Mouse (Mus musculus) MEL (cell line): ENCODE measurements around the gene Crip2. TPM values are rescaled to one million over a fixed set of nuclear protein-coding genes. Genes with fewer than 3 reads are reported as not detected.

Experiments used
- DNase-seq: peaks from one replicate; pipeline ENCODE4 v3.0.0; 2011; ENCODE audit warnings: low read depth, low spot score
- H3K27ac ChIP-seq: 2 replicates; pipeline ENCODE4 v1.5.1; 2012; ENCODE audit warnings: low read depth, mild to moderate bottlenecking, control low read depth, low read length, moderate library complexity; ENCODE audit not compliant: control insufficient read depth
- H3K27me3 ChIP-seq, 2 experiments: fragments of 150-350 bp in 1 of 2; sonication (generic) in 1 of 2; 2 replicates each; pipeline ENCODE4 v1.6.1; 2012; ENCODE audit warnings: low read length in 2 of 2, mild to moderate bottlenecking in 2 of 2, improper control_type of control experiment in 1 of 2, moderate library complexity in 1 of 2; ENCODE audit not compliant: insufficient read depth in 2 of 2, control insufficient read depth in 1 of 2
- H3K36me3 ChIP-seq, 2 experiments: 2 replicates each; pipeline ENCODE4 v1.6.1; 2012 to 2014; ENCODE audit warnings: low read length in 2 of 2, improper control_type of control experiment in 1 of 2, inconsistent platforms in 1 of 2, mild to moderate bottlenecking in 1 of 2; ENCODE audit not compliant: insufficient read depth in 2 of 2, control insufficient read depth in 1 of 2
- H3K4me1 ChIP-seq, 2 experiments: fragments of 150-350 bp in 1 of 2; sonication (generic) in 1 of 2; 2 replicates each; pipeline ENCODE4 v1.6.1; 2012; ENCODE audit warnings: low read length in 2 of 2, improper control_type of control experiment in 1 of 2, mild to moderate bottlenecking in 1 of 2; ENCODE audit not compliant: insufficient read depth in 2 of 2, control insufficient read depth in 1 of 2
- H3K4me3 ChIP-seq, 2 experiments: fragments of 150-350 bp in 1 of 2; sonication (generic) in 1 of 2; 2 replicates each; pipeline ENCODE4 v1.5.1; 2012; ENCODE audit warnings: low read depth in 2 of 2, low read length in 2 of 2, mild to moderate bottlenecking in 2 of 2, moderate library complexity in 2 of 2, control low read depth in 1 of 2, improper control_type of control experiment in 1 of 2; ENCODE audit not compliant: control insufficient read depth in 1 of 2, insufficient read depth in 1 of 2
- H3K79me2 ChIP-seq: 2 replicates; pipeline ENCODE4 v1.6.1; 2012; ENCODE audit warnings: mild to moderate bottlenecking, low read length, moderate library complexity; ENCODE audit not compliant: control insufficient read depth, poor library complexity, insufficient read depth
- H3K9ac ChIP-seq: 2 replicates; pipeline ENCODE4 v1.6.1; 2012; ENCODE audit warnings: low read depth, mild to moderate bottlenecking, control low read depth, low read length, moderate library complexity; ENCODE audit not compliant: control insufficient read depth, poor library complexity, severe bottlenecking
- H3K9me3 ChIP-seq: fragments of 150-350 bp; sonication (generic); replicated peaks from 2 replicates; pipeline ENCODE4 v1.6.1; 2012; ENCODE audit warnings: mild to moderate bottlenecking, low read length, improper control_type of control experiment, moderate library complexity; ENCODE audit not compliant: insufficient read depth
- BHLHE40 ChIP-seq: IDR thresholded peaks from 2 replicates; pipeline ENCODE4 v1.6.1; 2012; ENCODE audit warnings: low read depth, mild to moderate bottlenecking, inconsistent platforms, low read length, improper control_type of control experiment, borderline replicate concordance
- CHD2 ChIP-seq: IDR thresholded peaks from 2 replicates; pipeline ENCODE4 v1.6.1; 2011; ENCODE audit warnings: low read length, improper control_type of control experiment
- E2F4 ChIP-seq: IDR thresholded peaks from 2 replicates; pipeline ENCODE4 v1.6.1; 2011; ENCODE audit warnings: low read depth, low read length, improper control_type of control experiment, borderline replicate concordance
- EP300 ChIP-seq, 2 experiments: IDR thresholded peaks; 2 replicates each; pipeline ENCODE4 v1.6.1; 2011; ENCODE audit warnings: improper control_type of control experiment in 2 of 2, low read length in 2 of 2, low read depth in 1 of 2, mild to moderate bottlenecking in 1 of 2
- ETS1 ChIP-seq: IDR thresholded peaks from 2 replicates; pipeline ENCODE4 v1.6.1; 2012; ENCODE audit warnings: low read depth, mild to moderate bottlenecking, inconsistent platforms, low read length, improper control_type of control experiment, moderate library complexity
- GABPA ChIP-seq: IDR thresholded peaks from 2 replicates; pipeline ENCODE4 v1.6.1; 2012; ENCODE audit warnings: low read depth, mild to moderate bottlenecking, inconsistent platforms, low read length, improper control_type of control experiment, moderate library complexity
- HCFC1 ChIP-seq: IDR thresholded peaks from 2 replicates; pipeline ENCODE4 v1.6.1; 2012; ENCODE audit warnings: low read depth, mild to moderate bottlenecking, inconsistent platforms, low read length, improper control_type of control experiment, moderate library complexity
- JUND ChIP-seq: IDR thresholded peaks from 2 replicates; pipeline ENCODE4 v1.6.1; 2011; ENCODE audit warnings: low read depth, mild to moderate bottlenecking, improper control_type of control experiment, low read length
- KAT2A ChIP-seq: conservative IDR thresholded peaks from 2 replicates; pipeline ENCODE4 v1.6.1; 2012; ENCODE audit warnings: low read depth, low read length, improper control_type of control experiment, inconsistent platforms
- MAFK ChIP-seq: IDR thresholded peaks from 2 replicates; pipeline ENCODE4 v1.6.1; 2011; ENCODE audit warnings: low read depth, mild to moderate bottlenecking, low read length, improper control_type of control experiment, borderline replicate concordance
- MAZ ChIP-seq: IDR thresholded peaks from 2 replicates; pipeline ENCODE4 v1.6.1; 2012; ENCODE audit warnings: low read depth, mild to moderate bottlenecking, inconsistent platforms, low read length, improper control_type of control experiment
- MXI1 ChIP-seq: IDR thresholded peaks from 2 replicates; pipeline ENCODE4 v1.6.1; 2011; ENCODE audit warnings: mild to moderate bottlenecking, low read depth, low read length, improper control_type of control experiment
- MYB ChIP-seq: IDR thresholded peaks from 2 replicates; pipeline ENCODE4 v1.6.1; 2011; ENCODE audit warnings: mild to moderate bottlenecking, low read depth, low read length, improper control_type of control experiment
- NELFE ChIP-seq: IDR thresholded peaks from 2 replicates; pipeline ENCODE4 v1.6.1; 2011; ENCODE audit warnings: low read depth, low read length, improper control_type of control experiment
- NRF1 ChIP-seq: IDR thresholded peaks from 2 replicates; pipeline ENCODE4 v1.6.1; 2014; ENCODE audit warnings: low read depth, mild to moderate bottlenecking, inconsistent platforms, low read length, improper control_type of control experiment, moderate library complexity; ENCODE audit not compliant: poor library complexity, insufficient read depth, severe bottlenecking
- POLR2A ChIP-seq, 2 experiments: IDR thresholded peaks; 2 replicates each; pipeline ENCODE4 v1.6.1; 2011 to 2012; ENCODE audit warnings: low read length in 2 of 2, mild to moderate bottlenecking in 2 of 2, control low read depth in 1 of 2, improper control_type of control experiment in 1 of 2, low read depth in 1 of 2, moderate library complexity in 1 of 2; ENCODE audit not compliant: control insufficient read depth in 1 of 2, insufficient read depth in 1 of 2, poor library complexity in 1 of 2
- POLR2AphosphoS2 ChIP-seq: IDR thresholded peaks from 2 replicates; pipeline ENCODE4 v1.6.1; 2011; ENCODE audit warnings: low read length, improper control_type of control experiment
- POLR2AphosphoS5 ChIP-seq: IDR thresholded peaks from 2 replicates; pipeline ENCODE4 v1.6.1; 2012; ENCODE audit warnings: low read depth, borderline replicate concordance, mild to moderate bottlenecking, inconsistent platforms, low read length, moderate library complexity, mixed read lengths
- RAD21 ChIP-seq: IDR thresholded peaks from 2 replicates; pipeline ENCODE4 v1.6.1; 2011; ENCODE audit warnings: mild to moderate bottlenecking, low read depth, low read length, improper control_type of control experiment
- SIN3A ChIP-seq: IDR thresholded peaks from 2 replicates; pipeline ENCODE4 v1.6.1; 2012; ENCODE audit warnings: low read length, improper control_type of control experiment, inconsistent platforms
- SMC3 ChIP-seq: IDR thresholded peaks from 2 replicates; pipeline ENCODE4 v1.6.1; 2011; ENCODE audit warnings: low read depth, low read length, improper control_type of control experiment
- TBP ChIP-seq: IDR thresholded peaks from 2 replicates; pipeline ENCODE4 v1.8.0; 2011; ENCODE audit warnings: low read depth, low read length, improper control_type of control experiment
- UBTF ChIP-seq: IDR thresholded peaks from 2 replicates; pipeline ENCODE4 v1.6.1; 2012; ENCODE audit warnings: low read depth, mild to moderate bottlenecking, inconsistent platforms, low read length, improper control_type of control experiment, moderate library complexity, borderline replicate concordance; ENCODE audit not compliant: insufficient read depth
- USF2 ChIP-seq, 2 experiments: IDR thresholded peaks; 2 replicates each; pipeline ENCODE4 v1.6.1; 2011 to 2012; ENCODE audit warnings: improper control_type of control experiment in 2 of 2, low read length in 2 of 2, borderline replicate concordance in 1 of 2, inconsistent platforms in 1 of 2, low read depth in 1 of 2, mild to moderate bottlenecking in 1 of 2; ENCODE audit not compliant: insufficient read depth in 1 of 2
- ZC3H11A ChIP-seq: IDR thresholded peaks from 2 replicates; pipeline ENCODE4 v1.6.1; 2012; ENCODE audit warnings: low read depth, mild to moderate bottlenecking, inconsistent platforms, low read length, improper control_type of control experiment
- ZKSCAN1 ChIP-seq: IDR thresholded peaks from 2 replicates; pipeline ENCODE4 v1.6.1; 2012; ENCODE audit warnings: low read depth, mild to moderate bottlenecking, inconsistent platforms, low read length, improper control_type of control experiment, moderate library complexity
- polyA plus RNA-seq, 2 experiments: library from polyadenylated mRNA; stranded (reverse) in 1 of 2; unstranded in 1 of 2; fragments of >175 nt in 1 of 2; fragments of >200 nt in 1 of 2; gene quantifications; 2 replicates each; pipeline versions ENCODE4 v1.2.1 to v1.2.4; 2012; ENCODE audit warnings: low replicate concordance in 2 of 2, low read depth in 1 of 2; ENCODE audit not compliant: insufficient read length in 2 of 2, insufficient read depth in 1 of 2, missing spikeins in 1 of 2
- total RNA-seq: library from RNA; depleted of rRNA; stranded (reverse); fragments of 300-350 nt; gene quantifications from 2 replicates; pipeline ENCODE4 v1.2.3, GENCODE M21; 2012

Crip2 gene
- total and polyA plus RNA-seq, 3 experiments: 65.2 to 261 TPM; not detected in 1

DNA sequence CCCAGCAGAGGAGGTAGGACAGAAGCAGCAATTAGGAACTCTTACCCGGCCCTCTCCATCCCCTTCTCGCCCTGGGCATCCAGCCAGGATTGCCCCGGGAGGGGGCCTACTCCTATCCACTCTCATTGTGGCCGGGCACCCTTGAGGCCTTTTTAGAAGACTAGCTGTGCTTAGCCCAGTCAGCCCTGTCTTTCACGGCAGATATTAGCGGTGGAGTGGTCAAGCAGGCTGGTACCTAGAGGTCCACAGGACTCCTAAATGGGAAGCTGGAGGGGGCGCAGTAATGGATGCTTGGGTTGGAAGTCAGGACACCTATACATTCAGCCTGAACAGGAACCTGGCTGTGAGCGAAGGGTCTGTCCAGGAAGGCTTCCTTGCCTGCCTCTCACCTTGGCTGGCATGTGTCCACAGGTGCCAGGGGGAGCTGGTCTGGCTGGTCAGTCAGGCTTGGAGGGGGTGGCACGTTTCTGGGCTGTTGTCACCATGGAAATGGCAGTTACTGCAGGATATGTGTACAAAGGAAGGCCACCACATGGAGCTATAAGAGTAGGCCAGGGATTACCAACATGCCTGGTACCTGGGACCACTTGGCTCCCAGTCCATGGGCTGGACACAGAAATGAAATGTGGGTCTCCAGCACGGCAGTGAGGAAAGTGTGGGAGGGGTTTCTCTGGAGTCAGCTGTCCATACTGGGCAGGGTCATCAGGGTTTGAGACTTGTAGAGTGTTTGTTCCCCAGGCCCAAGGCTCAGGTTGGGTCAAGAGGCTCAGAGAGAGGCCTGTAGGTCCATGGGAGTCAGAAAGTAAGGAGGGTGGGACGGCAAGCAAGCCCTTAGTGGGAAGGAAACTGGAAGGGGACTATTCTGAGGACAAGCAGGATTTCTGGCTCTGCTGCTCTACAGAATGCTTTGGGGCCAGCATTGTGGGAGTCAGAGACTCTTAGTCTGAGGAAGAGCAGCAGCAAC is 853 bp upstream of the Crip2 start:
- H3K9me3 ChIP-seq: no peaks in the 10 kb centered on the region
- H3K4me3 ChIP-seq: peak overlapping the region in 1 of 2 experiments; percentile 59; a peak in 3 of 4 replicates
- peak; percentile 54 for DNase-seq
- H3K4me1 ChIP-seq: peaks cover 0 to 21% of the 10 kb centered on the region in 2 experiments; a peak in 3 of 4 replicates
- no peaks in the 10 kb centered on the region for H3K27me3 ChIP-seq
- peaks cover 2% of the 10 kb centered on the region; the same call in 1 of the 2 replicates for H3K79me2 ChIP-seq
- peaks cover 11 to 12% of the 10 kb centered on the region in 2 experiments for H3K36me3 ChIP-seq
- TF ChIP-seq TBP (no peak), MXI1 (0 out of 2 replicates have a peak, but pooled peaks have one; percentile 43), BHLHE40 (no peak), RAD21 (no peak), JUND (no peak), SMC3 (0 out of 2 replicates have a peak, but pooled peaks have one; percentile 5), SIN3A (0 out of 2 replicates have a peak, but pooled peaks have one; percentile 29), USF2 (IDR thresholded peaks at IDR 0.05; ENCODE audit: borderline replicate concordance in 1 of 2, insufficient read depth in 1 of 2, low read depth in 1 of 2, low read length in 2 of 2) (no peak), MAZ (0 out of 2 replicates have a peak, but pooled peaks have one; percentile 27), MYB (peak; percentile 31; the same call in 1 of the 2 replicates), POLR2AphosphoS2 (peak; percentile 98)
- TF ChIP-seq, all 39 proteins: peak for 6
- Histone ChIP-seq H3K9ac (no peak overlapping the region), H3K27ac (no peak overlapping the region)

DNA sequence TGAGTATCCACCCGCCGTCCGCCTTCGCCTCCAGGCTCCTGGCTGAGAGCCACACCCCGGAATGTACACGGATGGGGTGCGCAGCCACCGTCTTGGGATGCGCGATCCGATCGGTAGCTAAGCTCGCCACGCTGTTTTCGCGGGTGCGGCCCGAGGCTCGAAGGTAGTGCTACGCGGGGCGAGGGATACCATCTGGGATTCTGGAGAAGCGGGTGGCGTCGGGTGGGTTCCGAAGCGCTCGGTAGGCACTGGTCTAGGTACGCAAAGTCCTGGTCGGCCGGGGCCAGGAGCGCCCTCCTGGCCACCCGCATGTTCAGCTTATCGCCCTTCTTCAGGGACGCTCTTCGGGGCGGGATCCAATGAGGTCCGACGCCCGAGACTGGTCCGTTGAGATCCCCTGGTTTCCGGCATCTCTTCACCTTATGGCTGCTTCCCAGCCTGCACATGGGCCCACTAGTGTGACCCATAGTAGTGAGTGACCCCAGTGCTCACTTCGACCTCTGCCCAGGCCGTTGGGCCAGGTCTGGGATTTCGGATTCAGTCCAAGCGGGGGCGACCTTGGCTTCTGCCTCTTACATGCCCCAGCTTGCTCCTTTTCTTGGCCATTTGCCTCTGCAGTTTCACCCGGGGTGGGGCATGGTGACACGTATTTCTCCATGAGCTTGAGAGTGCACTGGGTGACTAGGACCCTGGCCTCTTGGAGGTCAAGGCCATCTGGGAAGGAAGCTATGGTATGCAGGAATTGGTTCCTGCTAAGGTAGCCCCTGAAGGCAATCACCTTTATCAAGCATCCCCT is 778 bp downstream of the Crip2 start:
- Histone ChIP-seq H3K36me3 (peaks cover 0 to 12% of the 10 kb centered on the region in 2 experiments; a peak in 3 of 4 replicates), H3K27ac (peak overlapping the region; percentile 29), H3K9me3 (no peaks in the 10 kb centered on the region), H3K4me3 (peak overlapping the region; percentile 70), H3K27me3 (no peaks in the 10 kb centered on the region), H3K4me1 (peaks cover 0 to 21% of the 10 kb centered on the region in 2 experiments; a peak in 3 of 4 replicates), H3K9ac (peak overlapping the region; percentile 70), H3K79me2 (peaks cover 2% of the 10 kb centered on the region; the same call in 1 of the 2 replicates)
- DNase-seq: no peak
- TF ChIP-seq POLR2AphosphoS2: no peak
- no peak for TF ChIP-seq HCFC1
- TF ChIP-seq NRF1: peak; percentile 22; the same call in 1 of the 2 replicates
- no peak for TF ChIP-seq MAFK
- peak; percentile 82; the same call in 1 of the 2 replicates for TF ChIP-seq POLR2AphosphoS5
- TF ChIP-seq ZKSCAN1: no peak
- TF ChIP-seq EP300 (IDR thresholded peaks at IDR 0.05; ENCODE audit: low read depth in 1 of 2, low read length in 2 of 2): peak in 1 of 2 experiments; percentile 31; a peak in 1 of 4 replicates
- TF ChIP-seq ZC3H11A: no peak
- no peak for TF ChIP-seq GABPA
- no peak for TF ChIP-seq NELFE
- TF ChIP-seq ETS1: 0 out of 2 replicates have a peak, but pooled peaks have one; percentile 10
- TF ChIP-seq POLR2A (IDR thresholded peaks at IDR 0.05; ENCODE audit: control insufficient read depth in 1 of 2, insufficient read depth in 1 of 2, low read depth in 1 of 2, low read length in 2 of 2, poor library complexity in 1 of 2): no peak
- TF ChIP-seq UBTF: no peak
- TF ChIP-seq SMC3: no peak
- TF ChIP-seq KAT2A: no peak; the same call in 1 of the 2 replicates
- no peak for TF ChIP-seq E2F4
- no peak for TF ChIP-seq CHD2
